Mouse (Mus musculus) hindbrain, postnatal 0 days (tissue): Measurements from ENCODE around the gene Sp4. TPM values are rescaled to one million over a fixed set of nuclear protein-coding genes. Genes with fewer than 3 reads are reported as not detected.

Experiments
- ATAC-seq: fragments of 200-750 bp; cut with Nextera tagmentation; 2 replicates; pipeline ENCODE4 v1.8.0; 2017; ENCODE audit warnings: mild to moderate bottlenecking, moderate TSS enrichment, moderate library complexity
- DNase-seq: peaks from one replicate; pipeline ENCODE4 v3.0.0-alpha.2; 2015; ENCODE audit warnings: low spot score
- H3K27ac ChIP-seq: fragments of 300-500 bp; sonication (generic); 2 replicates; pipeline ENCODE4 v1.5.1; 2014; ENCODE audit warnings: mild to moderate bottlenecking
- H3K27me3 ChIP-seq: fragments of 300-500 bp; sonication (generic); 2 replicates; pipeline ENCODE4 v1.6.1; 2014; ENCODE audit warnings: low read length, mixed read lengths; ENCODE audit not compliant: insufficient read depth
- H3K36me3 ChIP-seq: fragments of 300-500 bp; sonication (generic); 2 replicates; pipeline ENCODE4 v1.6.1; 2014; ENCODE audit warnings: low read length, mixed read lengths; ENCODE audit not compliant: insufficient read depth
- H3K4me1 ChIP-seq: fragments of 300-500 bp; sonication (generic); 2 replicates; pipeline ENCODE4 v1.6.1; 2014; ENCODE audit warnings: antibody characterized with exemption, low read length, mixed read lengths; ENCODE audit not compliant: insufficient read depth
- H3K4me2 ChIP-seq: fragments of 300-500 bp; sonication (generic); 2 replicates; pipeline ENCODE4 v1.6.1; 2014; ENCODE audit warnings: low read depth, mild to moderate bottlenecking, low read length, moderate library complexity, mixed read lengths
- H3K4me3 ChIP-seq: fragments of 300-500 bp; sonication (generic); 2 replicates; pipeline ENCODE4 v1.5.1; 2014; ENCODE audit warnings: low read length
- H3K9ac ChIP-seq: fragments of 300-500 bp; sonication (generic); replicated peaks from 2 replicates; pipeline ENCODE4 v1.6.1; 2014; ENCODE audit warnings: mild to moderate bottlenecking, low read length, moderate library complexity, mixed read lengths
- H3K9me3 ChIP-seq: fragments of 300-500 bp; sonication (generic); 2 replicates; pipeline ENCODE4 v1.6.1; 2016; ENCODE audit warnings: low read length, mixed read lengths
- CTCF ChIP-seq: IDR thresholded peaks from 2 replicates; pipeline ENCODE4 v1.5.1; 2016; ENCODE audit warnings: antibody characterized with exemption, control low read depth, low read depth
- WGBS: fragments of 180-500 bp; shearing (Covaris S2); extraction: QIAGEN DNeasy Blood & Tissue Kit; methylation state at CpG from one replicate; pipeline ENCODE4 v1.1.7; 2014; 5-methylcytosine and 5-hydroxymethylcytosine counted together
- polyA plus RNA-seq: library from polyadenylated mRNA; unstranded; fragments of >200 nt; fragmentation: Nextera tagmentation; extraction: Ambion mirVana; gene quantifications from 2 replicates; pipeline ENCODE4 v1.2.1, GENCODE M21; 2015
- total RNA-seq: library from RNA; depleted of rRNA; stranded (reverse); fragments of >200 nt; gene quantifications from 2 replicates; pipeline ENCODE4 v1.2.3, GENCODE M21; 2014

Sp4 gene
- total and polyA plus RNA-seq, 2 experiments from 2014 or later: 15.8 to 47.0 TPM

- no peak for TF ChIP-seq CTCF
- Histone ChIP-seq H3K27ac (no peak overlapping the region), H3K27me3 (no peaks in the 10 kb centered on the region), H3K9ac (no peak overlapping the region), H3K4me3 (no peak overlapping the region), H3K9me3 (no peaks in the 10 kb centered on the region), H3K4me2 (no peak overlapping the region), H3K36me3 (no peaks in the 10 kb centered on the region), H3K4me1 (no peaks in the 10 kb centered on the region)
- DNase-seq (no peak), ATAC-seq (no peak)
Observed at GRCm38 (mm10) chr12:118320076-118320475, 18.8 kb upstream of the Sp4 start.

GRCm38 (mm10) chr12:118314477-118314845, 13.2 kb upstream of the Sp4 start:
- ATAC-seq (no peak), DNase-seq (no peak)
- Histone ChIP-seq H3K9me3 (no peaks in the 10 kb centered on the region), H3K36me3 (no peaks in the 10 kb centered on the region), H3K27ac (no peak overlapping the region), H3K9ac (no peak overlapping the region), H3K4me1 (no peaks in the 10 kb centered on the region), H3K4me3 (no peak overlapping the region), H3K4me2 (no peak overlapping the region), H3K27me3 (no peaks in the 10 kb centered on the region)
- WGBS: 60% methylated on average over 2 of the region's 2 CpGs
- TF ChIP-seq CTCF: no peak

DNA sequence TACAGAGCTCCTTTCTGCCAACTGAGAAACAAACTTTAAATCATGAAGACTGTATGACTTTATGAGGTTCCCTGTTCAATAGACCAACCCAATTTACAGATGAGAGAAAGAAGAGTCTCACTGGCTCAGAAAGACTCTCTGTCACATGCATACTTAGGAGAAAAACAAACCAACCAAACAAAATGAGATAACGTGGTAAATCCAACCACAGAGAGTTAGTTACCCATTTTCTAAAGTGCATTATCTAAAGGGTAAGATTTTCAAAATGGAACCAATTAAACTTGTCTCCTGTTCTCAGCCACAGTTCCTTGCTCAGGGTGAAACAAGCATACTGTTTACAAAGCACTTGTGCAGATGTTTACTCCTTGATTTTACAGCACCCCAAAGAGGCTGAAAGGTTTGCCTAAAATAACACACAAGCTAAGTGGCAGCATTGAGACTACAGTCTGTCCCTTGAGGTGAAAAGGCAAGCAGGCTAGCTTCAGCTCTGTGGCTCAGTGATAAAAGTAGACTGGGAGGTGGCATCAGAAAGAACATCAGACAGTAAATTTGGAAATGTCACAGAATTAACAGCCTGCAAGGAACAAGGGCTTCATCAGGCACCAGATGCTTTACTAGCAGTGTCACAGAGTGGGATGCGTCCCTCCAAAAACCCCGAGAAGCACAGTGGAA, 12.7 kb upstream of the Sp4 start:
- ATAC-seq (no peak), DNase-seq (no peak)

GRCm38 (mm10) chr12:118303586-118303985, 2.3 kb upstream of the Sp4 start:
- Histone ChIP-seq H3K4me2 (no peak overlapping the region), H3K4me1 (peaks cover 15% of the 10 kb centered on the region; the same call in 1 of the 2 replicates), H3K27me3 (no peaks in the 10 kb centered on the region), H3K9ac (no peak overlapping the region), H3K27ac (no peak overlapping the region), H3K36me3 (no peaks in the 10 kb centered on the region), H3K4me3 (no peak overlapping the region), H3K9me3 (no peaks in the 10 kb centered on the region)
- DNase-seq (no peak), ATAC-seq (no peak)
- 91% methylated on average over 3 of the region's 3 CpGs for WGBS
- TF ChIP-seq CTCF: no peak

More for the DNA sequence above, 12.7 kb upstream of the Sp4 start:
- Histone ChIP-seq H3K4me2 (no peak overlapping the region), H3K9me3 (no peaks in the 10 kb centered on the region), H3K27ac (no peak overlapping the region), H3K36me3 (no peaks in the 10 kb centered on the region), H3K27me3 (no peaks in the 10 kb centered on the region), H3K4me3 (no peak overlapping the region), H3K9ac (no peak overlapping the region), H3K4me1 (no peaks in the 10 kb centered on the region)
- TF ChIP-seq CTCF: no peak
- WGBS: 74% methylated on average over 3 of the region's 3 CpGs

GRCm38 (mm10) chr12:118303066-118303465, 1.8 kb upstream of the Sp4 start:
- WGBS: 91% methylated on average over 5 of the region's 5 CpGs
- DNase-seq: no peak
- H3K9me3 ChIP-seq: no peaks in the 10 kb centered on the region

DNA sequence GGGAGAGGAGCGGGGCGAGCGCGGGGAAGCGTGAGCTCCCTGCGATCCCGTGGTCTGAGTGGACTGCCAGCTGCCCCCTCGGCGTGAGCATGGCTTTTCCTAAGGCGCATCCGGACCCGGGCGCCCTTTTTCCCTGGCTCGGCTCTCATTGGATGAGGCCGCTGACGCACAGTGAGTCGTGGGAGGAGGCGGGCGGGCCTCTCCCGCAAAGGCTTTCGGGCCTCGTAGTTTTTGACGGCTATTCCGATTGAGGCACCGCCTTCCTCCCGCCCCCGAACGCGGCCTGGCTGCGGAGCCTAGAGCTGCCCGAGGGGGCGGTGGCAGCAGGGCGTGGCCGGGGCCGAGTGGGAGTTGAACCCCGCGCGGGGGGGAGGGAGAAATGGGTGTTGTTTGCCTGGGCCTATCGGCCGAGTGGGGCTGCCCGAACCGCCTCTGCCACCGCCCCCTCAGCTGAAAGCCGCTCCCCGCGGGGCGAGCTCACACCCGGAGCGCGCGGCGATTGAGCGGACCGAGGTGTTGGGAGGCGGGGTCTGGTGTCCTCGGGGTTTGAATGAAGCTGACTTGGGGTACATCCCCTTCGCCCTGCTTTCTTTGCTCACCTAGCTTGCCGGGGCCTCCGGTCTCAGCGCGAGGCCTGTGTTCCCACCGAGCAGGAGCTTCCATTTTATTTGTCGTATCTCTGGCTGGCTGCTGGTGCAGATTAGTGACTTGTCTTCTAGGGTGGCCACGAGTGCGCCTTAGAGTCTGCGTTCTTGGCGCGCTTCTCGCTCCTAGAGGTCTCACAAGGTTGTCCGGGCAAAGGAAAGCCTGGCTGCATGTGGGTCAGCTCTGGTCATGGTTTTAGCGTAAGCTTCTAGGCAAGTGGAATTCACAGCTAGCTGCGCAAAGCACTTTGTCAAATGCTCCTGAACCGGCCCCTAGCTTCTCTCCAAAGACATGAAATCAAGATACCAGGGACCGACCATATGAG, 911 bp upstream of the Sp4 start:
- TF ChIP-seq CTCF: peak; percentile 25
- H3K4me2 ChIP-seq: peak overlapping the region; percentile 70
- no peaks in the 10 kb centered on the region for H3K36me3 ChIP-seq
- no peaks in the 10 kb centered on the region for H3K27me3 ChIP-seq
- H3K9ac ChIP-seq: peak overlapping the region; percentile 85
- peak overlapping the region; percentile 85 for H3K4me3 ChIP-seq
- no peaks in the 10 kb centered on the region for H3K9me3 ChIP-seq
- peak overlapping the region; percentile 97 for H3K27ac ChIP-seq
- peaks cover 20% of the 10 kb centered on the region; the same call in 1 of the 2 replicates for H3K4me1 ChIP-seq
- under 1% methylated on average over 65 of the region's 74 CpGs for WGBS
- peak; percentile 92 for ATAC-seq
- peak; percentile 99 for DNase-seq

More at GRCm38 (mm10) chr12:118303066-118303465, 1.8 kb upstream of the Sp4 start:
- H3K4me2 ChIP-seq: peak overlapping the region; percentile 70
- peak overlapping the region; percentile 85; the same call in 1 of the 2 replicates for H3K9ac ChIP-seq
- H3K4me3 ChIP-seq: peak overlapping the region; percentile 85; the same call in 1 of the 2 replicates
- no peaks in the 10 kb centered on the region for H3K36me3 ChIP-seq
- no peak for ATAC-seq
- no peak for TF ChIP-seq CTCF
- H3K27ac ChIP-seq: peak overlapping the region; percentile 97
- H3K27me3 ChIP-seq: no peaks in the 10 kb centered on the region
- H3K4me1 ChIP-seq: peaks cover 18% of the 10 kb centered on the region; the same call in 1 of the 2 replicates
